Mouse (Mus musculus): ENCODE measurements around the gene Nop56. TPM values are rescaled to one million over a fixed set of nuclear protein-coding genes. Genes with fewer than 3 reads are reported as not detected.

Gene Nop56
- polyA plus RNA-seq, 1 experiment from 2014 or later = 288 TPM

DNA sequence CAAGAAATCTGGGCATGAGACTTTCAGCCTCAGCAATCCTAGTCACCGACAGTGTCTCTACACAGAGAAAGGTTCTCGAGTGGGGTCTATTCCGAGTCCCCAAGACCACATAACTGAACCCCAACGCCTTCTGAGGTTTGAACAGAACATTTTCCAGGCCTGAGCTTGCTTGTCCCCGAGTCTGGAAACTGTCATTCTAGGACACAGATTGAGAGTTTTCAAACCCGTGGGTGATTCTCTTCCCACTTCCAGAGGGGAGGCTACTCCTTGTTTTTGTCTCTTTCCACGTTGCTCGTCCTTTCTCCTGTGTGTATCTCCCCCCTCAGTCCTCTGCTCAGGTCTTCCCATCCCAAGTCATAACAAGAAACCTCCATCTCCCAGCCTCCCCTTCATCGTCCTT is 23.4 kb downstream of the Nop56 start:
- ATAC-seq (ENCODE audit: low FRiP score, low read depth) = no peak
- H3K27ac ChIP-seq = no peak overlapping the region
- H3K4me1 ChIP-seq = peaks cover 31% of the 10 kb centered on the region

DNA sequence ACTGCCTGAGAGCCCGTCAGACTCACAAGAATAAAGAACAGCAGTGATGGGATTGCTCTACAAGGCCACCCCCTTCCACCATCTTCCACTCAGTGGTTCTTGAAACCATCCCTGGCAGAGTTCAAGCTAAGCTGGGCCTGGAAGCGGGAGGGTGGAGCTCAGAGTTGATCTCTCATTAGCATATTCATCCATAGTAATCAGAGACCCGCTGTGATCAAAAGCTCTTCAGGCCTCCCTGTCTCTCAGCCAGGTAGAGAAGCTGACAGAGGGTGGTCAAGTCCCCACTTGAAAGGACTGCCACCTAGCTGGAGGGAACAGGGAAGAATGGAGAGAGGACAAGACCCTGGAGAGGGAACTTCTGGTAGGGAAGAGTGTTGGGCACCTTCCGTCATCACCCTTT is 28.8 kb downstream of the Nop56 start:
- no peak for ATAC-seq (ENCODE audit: low FRiP score, low read depth)
- no peak overlapping the region for H3K4me2 ChIP-seq (replicated peaks)
- H3K27me3 ChIP-seq (replicated peaks) = no peaks in the 10 kb centered on the region
- no peaks in the 10 kb centered on the region for H3K4me1 ChIP-seq
- H3K9me3 ChIP-seq = no peaks in the 10 kb centered on the region
- 59% methylated on average over 4 of the region's 4 CpGs for WGBS
- no peak overlapping the region for H3K27ac ChIP-seq
- no peak overlapping the region for H3K9ac ChIP-seq
- H3K36me3 ChIP-seq = peaks cover 35% of the 10 kb centered on the region
- no peak overlapping the region for H3K4me3 ChIP-seq

More for the DNA sequence above, 23.4 kb downstream of the Nop56 start:
- 89% methylated on average over 9 of the region's 9 CpGs for WGBS
- H3K27me3 ChIP-seq (replicated peaks) = no peaks in the 10 kb centered on the region
- H3K36me3 ChIP-seq = no peaks in the 10 kb centered on the region
- H3K9ac ChIP-seq = no peak overlapping the region; the same call in 1 of the 2 replicates
- no peak overlapping the region for H3K4me3 ChIP-seq
- no peak overlapping the region for H3K4me2 ChIP-seq (replicated peaks)
- no peaks in the 10 kb centered on the region for H3K9me3 ChIP-seq

DNA sequence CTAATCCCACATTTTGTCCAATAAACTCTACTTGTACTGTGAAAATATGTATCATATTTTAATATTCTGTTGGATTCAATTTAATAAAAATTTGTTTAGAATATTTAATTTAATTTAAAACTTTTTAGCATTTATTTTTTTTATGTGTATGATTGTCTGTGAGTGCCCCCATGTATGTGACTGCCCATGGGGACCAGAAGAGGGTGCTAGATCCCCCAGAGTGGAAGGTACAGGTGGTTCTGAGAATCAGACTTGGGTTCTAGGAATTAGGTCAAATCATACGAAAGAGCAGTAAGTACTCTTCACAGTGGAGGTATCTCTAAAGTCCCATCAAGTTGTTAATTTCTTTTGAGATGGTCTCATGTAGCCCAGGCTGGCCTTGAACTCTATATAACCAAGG is 52.8 kb downstream of the Nop56 start:
- 85% methylated on average over 1 of the region's 1 CpGs for WGBS
- Histone ChIP-seq H3K27ac (no peak overlapping the region), H3K9me3 (no peaks in the 10 kb centered on the region; the same call in 1 of the 2 replicates), H3K9ac (no peak overlapping the region), H3K4me1 (no peaks in the 10 kb centered on the region), H3K4me2 (replicated peaks) (no peak overlapping the region), H3K4me3 (no peak overlapping the region), H3K27me3 (replicated peaks) (no peaks in the 10 kb centered on the region), H3K36me3 (no peaks in the 10 kb centered on the region)
- no peak for ATAC-seq (ENCODE audit: low FRiP score, low read depth)

Other genes with a start within 250 kb of the Nop56 start
- gene Tgm6, start 162.0 kb upstream of the Nop56 start, polyA plus RNA-seq (2016; fragmentation: Nextera tagmentation; extraction: Ambion mirVana) = not detected in 2 replicates
- 516 and 550 TPM in 2 replicates for gene Snrpb, start 95.0 kb upstream of the Nop56 start, polyA plus RNA-seq (2016; fragmentation: Nextera tagmentation; extraction: Ambion mirVana)
- not detected in 2 replicates for gene Tmc2, start 79.2 kb upstream of the Nop56 start, polyA plus RNA-seq (2016; fragmentation: Nextera tagmentation; extraction: Ambion mirVana)
- 128 and 133 TPM in 2 replicates for gene Idh3b, start 10.1 kb downstream of the Nop56 start, polyA plus RNA-seq (2016; fragmentation: Nextera tagmentation; extraction: Ambion mirVana)
- gene Ebf4, start 20.7 kb downstream of the Nop56 start, polyA plus RNA-seq (2016; fragmentation: Nextera tagmentation; extraction: Ambion mirVana) = 3.8 and 4.3 TPM in 2 replicates
- 32.2 and 34.3 TPM in 2 replicates for gene Cpxm1, start 123.1 kb downstream of the Nop56 start, polyA plus RNA-seq (2016; fragmentation: Nextera tagmentation; extraction: Ambion mirVana)
- gene Gm28372, start 130.8 kb downstream of the Nop56 start, polyA plus RNA-seq (2016; fragmentation: Nextera tagmentation; extraction: Ambion mirVana) = 0.10 and 0.13 TPM in 2 replicates
- 0.29 TPM in 1 of 2 replicates, not detected in the other for gene 1700020A23Rik, start 130.8 kb downstream of the Nop56 start, polyA plus RNA-seq (2016; fragmentation: Nextera tagmentation; extraction: Ambion mirVana)
- gene Tmem239, start 132.0 kb downstream of the Nop56 start, polyA plus RNA-seq (2016; fragmentation: Nextera tagmentation; extraction: Ambion mirVana) = not detected in 2 replicates
- gene Vps16, start 149.9 kb downstream of the Nop56 start, polyA plus RNA-seq (2016; fragmentation: Nextera tagmentation; extraction: Ambion mirVana) = 104 and 120 TPM in 2 replicates
- 11.8 TPM in 2 replicates for gene Pced1a, start 150.3 kb downstream of the Nop56 start, polyA plus RNA-seq (2016; fragmentation: Nextera tagmentation; extraction: Ambion mirVana)
- gene Ptpra, start 175.8 kb downstream of the Nop56 start, polyA plus RNA-seq (2016; fragmentation: Nextera tagmentation; extraction: Ambion mirVana) = 114 and 124 TPM in 2 replicates